Mouse (Mus musculus): ENCODE results near the gene Astn1. TPM values are rescaled to one million over a fixed set of nuclear protein-coding genes. Genes with fewer than 3 reads are reported as not detected.

The Astn1 gene
- polyA plus RNA-seq, 1 experiment from 2014 or later = 0.33 TPM

DNA sequence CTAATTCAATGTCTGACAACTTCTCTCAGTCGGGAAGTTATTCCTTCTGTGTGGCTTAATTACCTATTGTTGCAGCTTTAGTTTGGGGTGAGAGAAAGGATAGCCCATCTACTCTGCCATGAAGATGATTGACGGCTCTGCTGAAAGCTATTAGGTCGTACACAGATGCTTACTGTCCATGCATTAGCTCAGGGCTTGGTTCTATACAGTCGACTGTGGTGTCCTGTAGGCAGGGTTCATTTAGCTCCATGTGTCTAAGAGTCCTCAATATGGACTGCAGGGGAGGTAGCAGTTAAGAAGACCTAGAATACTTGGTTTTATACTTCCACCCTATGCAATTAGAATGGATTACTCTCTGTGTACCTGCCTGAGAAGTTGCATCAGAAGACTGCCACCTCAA is 138.1 kb downstream of the Astn1 start:
- no peaks in the 10 kb centered on the region for H3K4me1 ChIP-seq (replicated peaks; ENCODE audit: control insufficient read depth, insufficient read depth, low read length)
- no peaks in the 10 kb centered on the region for H3K9me3 ChIP-seq (ENCODE audit: control insufficient read depth, low read length)
- no peak overlapping the region for H3K27ac ChIP-seq (ENCODE audit: low read length)
- H3K9ac ChIP-seq (ENCODE audit: low read length) = no peak overlapping the region
- H3K36me3 ChIP-seq (ENCODE audit: control insufficient read depth, insufficient read depth, low read length) = no peaks in the 10 kb centered on the region
- H3K27me3 ChIP-seq (ENCODE audit: control insufficient read depth, insufficient read depth, low read depth, low read length) = no peaks in the 10 kb centered on the region
- no peak overlapping the region for H3K4me2 ChIP-seq (ENCODE audit: low read depth, low read length)
- no peak overlapping the region for H3K4me3 ChIP-seq (ENCODE audit: low read length)
- no peak for ATAC-seq (ENCODE audit: low read depth)
- WGBS = 47% methylated on average over 4 of the region's 4 CpGs

DNA sequence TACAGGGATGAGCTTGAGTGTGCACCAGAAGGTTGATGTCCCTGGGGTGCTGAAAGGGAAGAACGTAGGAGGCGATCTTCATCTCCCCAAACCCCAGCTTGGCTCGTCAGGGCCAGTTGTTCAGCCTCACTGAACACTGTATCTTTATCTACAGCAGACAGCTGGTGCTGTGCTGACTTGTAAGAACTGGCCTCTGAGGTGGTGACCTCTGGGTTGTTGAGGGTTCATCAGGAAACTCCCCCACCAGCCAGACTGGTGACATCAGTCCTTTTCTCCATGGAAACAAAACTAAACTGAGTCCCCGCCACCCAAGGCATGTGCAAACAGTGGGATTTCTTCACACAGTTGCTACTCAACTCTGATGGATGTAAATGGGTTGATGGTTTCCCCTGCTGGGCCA is 138.9 kb downstream of the Astn1 start:
- Histone ChIP-seq H3K27ac (ENCODE audit: low read length) (no peak overlapping the region), H3K9ac (ENCODE audit: low read length) (no peak overlapping the region), H3K4me1 (replicated peaks; ENCODE audit: control insufficient read depth, insufficient read depth, low read length) (no peaks in the 10 kb centered on the region), H3K4me3 (ENCODE audit: low read length) (no peak overlapping the region), H3K9me3 (ENCODE audit: control insufficient read depth, low read length) (no peaks in the 10 kb centered on the region), H3K36me3 (ENCODE audit: control insufficient read depth, insufficient read depth, low read length) (no peaks in the 10 kb centered on the region), H3K27me3 (ENCODE audit: control insufficient read depth, insufficient read depth, low read depth, low read length) (no peaks in the 10 kb centered on the region), H3K4me2 (ENCODE audit: low read depth, low read length) (no peak overlapping the region)
- 37% methylated on average over 4 of the region's 4 CpGs for WGBS
- no peak for ATAC-seq (ENCODE audit: low read depth)

GRCm38 (mm10) chr1:158507610-158508009 is 145.5 kb downstream of the Astn1 start:
- no peaks in the 10 kb centered on the region for H3K9me3 ChIP-seq (ENCODE audit: control insufficient read depth, low read length)
- no peaks in the 10 kb centered on the region for H3K36me3 ChIP-seq (ENCODE audit: control insufficient read depth, insufficient read depth, low read length)
- no peak overlapping the region for H3K27ac ChIP-seq (ENCODE audit: low read length)
- H3K4me3 ChIP-seq (ENCODE audit: low read length) = no peak overlapping the region
- H3K9ac ChIP-seq (ENCODE audit: low read length) = no peak overlapping the region
- no peak overlapping the region for H3K4me2 ChIP-seq (ENCODE audit: low read depth, low read length)
- WGBS = 34% methylated on average over 3 of the region's 3 CpGs
- H3K4me1 ChIP-seq (replicated peaks; ENCODE audit: control insufficient read depth, insufficient read depth, low read length) = no peaks in the 10 kb centered on the region
- no peak for ATAC-seq (ENCODE audit: low read depth)
- no peaks in the 10 kb centered on the region for H3K27me3 ChIP-seq (ENCODE audit: control insufficient read depth, insufficient read depth, low read depth, low read length)

- Histone ChIP-seq H3K9me3 (ENCODE audit: control insufficient read depth, low read length) (no peaks in the 10 kb centered on the region), H3K36me3 (ENCODE audit: control insufficient read depth, insufficient read depth, low read length) (no peaks in the 10 kb centered on the region), H3K4me2 (ENCODE audit: low read depth, low read length) (no peak overlapping the region), H3K9ac (ENCODE audit: low read length) (no peak overlapping the region), H3K4me3 (ENCODE audit: low read length) (no peak overlapping the region), H3K27me3 (ENCODE audit: control insufficient read depth, insufficient read depth, low read depth, low read length) (no peaks in the 10 kb centered on the region), H3K4me1 (replicated peaks; ENCODE audit: control insufficient read depth, insufficient read depth, low read length) (no peaks in the 10 kb centered on the region), H3K27ac (ENCODE audit: low read length) (no peak overlapping the region)
- no peak for ATAC-seq (ENCODE audit: low read depth)
- WGBS = 61% methylated on average over 4 of the region's 4 CpGs
Measured at GRCm38 (mm10) chr1:158509112-158509855, 147.2 kb downstream of the Astn1 start.

DNA sequence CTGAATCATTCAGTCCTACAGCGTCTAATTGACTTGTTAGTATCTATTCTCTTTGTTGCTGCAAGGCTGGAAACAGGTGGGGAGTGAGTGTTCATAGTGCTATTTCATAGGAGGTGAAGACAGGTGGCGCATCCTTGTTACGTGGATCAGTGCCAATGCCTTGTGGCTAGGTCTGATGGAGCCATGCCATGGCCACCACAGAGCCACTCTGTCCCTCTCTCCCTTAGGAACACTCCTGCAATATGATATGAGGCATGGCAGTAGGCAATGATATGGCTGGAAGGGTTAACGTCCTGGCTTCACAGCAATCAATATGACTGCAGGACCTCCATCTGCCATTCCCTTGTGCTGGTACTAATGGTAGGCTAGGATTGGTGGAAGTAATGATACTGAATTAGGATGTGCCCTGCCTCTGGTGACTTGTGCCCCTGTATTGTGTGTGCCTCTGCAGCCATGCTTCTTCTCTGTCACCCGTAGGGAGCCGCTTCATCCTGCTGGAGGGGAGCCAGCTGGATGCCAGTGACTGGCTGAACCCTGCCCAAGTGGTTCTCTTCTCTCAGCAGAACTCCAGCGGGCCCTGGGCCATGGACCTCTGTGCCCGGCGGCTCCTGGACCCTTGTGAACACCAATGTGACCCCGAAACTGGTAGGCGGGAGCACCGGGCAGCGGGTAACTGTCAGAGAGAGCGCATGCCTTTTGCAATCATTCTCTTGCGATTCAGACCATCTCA is 148.6 kb downstream of the Astn1 start:
- no peaks in the 10 kb centered on the region for H3K36me3 ChIP-seq (ENCODE audit: control insufficient read depth, insufficient read depth, low read length)
- no peak overlapping the region for H3K4me2 ChIP-seq (ENCODE audit: low read depth, low read length)
- no peaks in the 10 kb centered on the region for H3K4me1 ChIP-seq (replicated peaks; ENCODE audit: control insufficient read depth, insufficient read depth, low read length)
- no peaks in the 10 kb centered on the region for H3K27me3 ChIP-seq (ENCODE audit: control insufficient read depth, insufficient read depth, low read depth, low read length)
- WGBS = 88% methylated on average over 15 of the region's 15 CpGs
- no peak overlapping the region for H3K9ac ChIP-seq (ENCODE audit: low read length)
- no peak overlapping the region for H3K27ac ChIP-seq (ENCODE audit: low read length)
- no peaks in the 10 kb centered on the region for H3K9me3 ChIP-seq (ENCODE audit: control insufficient read depth, low read length)
- no peak for ATAC-seq (ENCODE audit: low read depth)
- H3K4me3 ChIP-seq (ENCODE audit: low read length) = no peak overlapping the region

- Histone ChIP-seq H3K4me3 (ENCODE audit: low read length) (no peak overlapping the region), H3K27ac (ENCODE audit: low read length) (no peak overlapping the region), H3K9ac (ENCODE audit: low read length) (no peak overlapping the region), H3K4me1 (replicated peaks; ENCODE audit: control insufficient read depth, insufficient read depth, low read length) (no peaks in the 10 kb centered on the region), H3K36me3 (ENCODE audit: control insufficient read depth, insufficient read depth, low read length) (no peaks in the 10 kb centered on the region), H3K4me2 (ENCODE audit: low read depth, low read length) (no peak overlapping the region), H3K27me3 (ENCODE audit: control insufficient read depth, insufficient read depth, low read depth, low read length) (no peaks in the 10 kb centered on the region), H3K9me3 (ENCODE audit: control insufficient read depth, low read length) (no peaks in the 10 kb centered on the region)
- no peak for ATAC-seq (ENCODE audit: low read depth)
Measured at GRCm38 (mm10) chr1:158512089-158512488, 150.0 kb downstream of the Astn1 start.

GRCm38 (mm10) chr1:158512636-158513035 is 150.6 kb downstream of the Astn1 start:
- Histone ChIP-seq H3K4me1 (replicated peaks; ENCODE audit: control insufficient read depth, insufficient read depth, low read length) (no peaks in the 10 kb centered on the region), H3K36me3 (ENCODE audit: control insufficient read depth, insufficient read depth, low read length) (no peaks in the 10 kb centered on the region), H3K9ac (ENCODE audit: low read length) (no peak overlapping the region), H3K27me3 (ENCODE audit: control insufficient read depth, insufficient read depth, low read depth, low read length) (no peaks in the 10 kb centered on the region), H3K9me3 (ENCODE audit: control insufficient read depth, low read length) (no peaks in the 10 kb centered on the region), H3K4me2 (ENCODE audit: low read depth, low read length) (no peak overlapping the region), H3K4me3 (ENCODE audit: low read length) (no peak overlapping the region), H3K27ac (ENCODE audit: low read length) (no peak overlapping the region)
- ATAC-seq (ENCODE audit: low read depth) = no peak
- 73% methylated on average over 6 of the region's 6 CpGs for WGBS

GRCm38 (mm10) chr1:158513572-158513971 is 151.5 kb downstream of the Astn1 start:
- Histone ChIP-seq H3K4me3 (ENCODE audit: low read length) (no peak overlapping the region), H3K27me3 (ENCODE audit: control insufficient read depth, insufficient read depth, low read depth, low read length) (no peaks in the 10 kb centered on the region), H3K4me1 (replicated peaks; ENCODE audit: control insufficient read depth, insufficient read depth, low read length) (no peaks in the 10 kb centered on the region), H3K27ac (ENCODE audit: low read length) (no peak overlapping the region), H3K36me3 (ENCODE audit: control insufficient read depth, insufficient read depth, low read length) (no peaks in the 10 kb centered on the region), H3K9me3 (ENCODE audit: control insufficient read depth, low read length) (no peaks in the 10 kb centered on the region), H3K9ac (ENCODE audit: low read length) (no peak overlapping the region), H3K4me2 (ENCODE audit: low read depth, low read length) (no peak overlapping the region)
- peak; percentile 54; the same call in 1 of the 2 replicates for ATAC-seq (ENCODE audit: low read depth)
- 66% methylated on average over 13 of the region's 13 CpGs for WGBS

- ATAC-seq (ENCODE audit: low read depth) = no peak
- no peak overlapping the region for H3K27ac ChIP-seq (ENCODE audit: low read length)
- no peak overlapping the region for H3K9ac ChIP-seq (ENCODE audit: low read length)
- H3K4me1 ChIP-seq (replicated peaks; ENCODE audit: control insufficient read depth, insufficient read depth, low read length) = no peaks in the 10 kb centered on the region
- no peaks in the 10 kb centered on the region for H3K27me3 ChIP-seq (ENCODE audit: control insufficient read depth, insufficient read depth, low read depth, low read length)
- H3K4me2 ChIP-seq (ENCODE audit: low read depth, low read length) = no peak overlapping the region
- no peaks in the 10 kb centered on the region for H3K9me3 ChIP-seq (ENCODE audit: control insufficient read depth, low read length)
- H3K4me3 ChIP-seq (ENCODE audit: low read length) = no peak overlapping the region
- whole genome bisulfite sequencing = 67% methylated on average over 4 of the region's 4 CpGs
- no peaks in the 10 kb centered on the region for H3K36me3 ChIP-seq (ENCODE audit: control insufficient read depth, insufficient read depth, low read length)
Measured at GRCm38 (mm10) chr1:158516558-158516957, 154.5 kb downstream of the Astn1 start.
